Mouse (Mus musculus): Measurements from ENCODE around the gene Dcun1d2. TPM values are rescaled to one million over a fixed set of nuclear protein-coding genes. Genes with fewer than 3 reads are reported as not detected.

The Dcun1d2 gene
- polyA plus RNA-seq, 1 experiment from 2014 or later = 29.9 TPM

DNA sequence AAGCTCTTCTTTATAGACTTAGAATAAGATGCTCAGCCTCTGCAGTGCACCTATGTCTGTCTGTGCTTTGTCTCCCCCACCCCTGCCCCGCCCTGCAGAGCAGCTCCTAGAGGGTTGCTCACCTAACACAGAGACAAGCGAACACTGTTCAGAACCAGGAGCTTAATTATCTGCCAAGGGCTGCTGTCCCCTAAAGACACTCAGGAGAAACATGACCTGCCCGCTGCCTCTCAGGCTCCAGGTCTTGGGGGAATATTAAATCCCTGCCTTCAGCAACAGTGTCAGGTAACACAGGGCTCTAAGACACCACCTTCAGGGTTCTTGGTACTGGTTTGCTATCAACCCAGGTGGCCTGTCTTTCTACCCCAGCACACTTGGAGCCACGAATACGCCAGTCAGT lies 34.5 kb downstream of the Dcun1d2 start:
- no peak for ATAC-seq (ENCODE audit: insufficient number of reproducible peaks, insufficient read depth, low FRiP score, low TSS enrichment, low read depth)
- no peak overlapping the region for H3K4me2 ChIP-seq
- peaks cover 5% of the 10 kb centered on the region for H3K4me1 ChIP-seq (replicated peaks)
- 73% methylated on average over 5 of the region's 5 CpGs for WGBS
- H3K9me3 ChIP-seq = no peaks in the 10 kb centered on the region
- H3K4me3 ChIP-seq (replicated peaks) = no peak overlapping the region
- H3K27ac ChIP-seq = no peak overlapping the region
- peaks cover 9% of the 10 kb centered on the region; the same call in 1 of the 2 replicates for H3K27me3 ChIP-seq
- H3K9ac ChIP-seq (replicated peaks) = no peak overlapping the region
- peaks cover 24% of the 10 kb centered on the region for H3K36me3 ChIP-seq

- Histone ChIP-seq H3K9ac (replicated peaks) (no peak overlapping the region), H3K4me2 (no peak overlapping the region), H3K9me3 (no peaks in the 10 kb centered on the region), H3K4me3 (replicated peaks) (no peak overlapping the region), H3K27ac (no peak overlapping the region), H3K36me3 (peaks cover 18% of the 10 kb centered on the region), H3K27me3 (peaks cover 9% of the 10 kb centered on the region), H3K4me1 (replicated peaks) (peaks cover 5% of the 10 kb centered on the region)
- ATAC-seq (ENCODE audit: insufficient number of reproducible peaks, insufficient read depth, low FRiP score, low TSS enrichment, low read depth) = no peak
- WGBS = 90% methylated on average over 13 of the region's 13 CpGs
Observed at GRCm38 (mm10) chr8:13252837-13253236, 35.1 kb downstream of the Dcun1d2 start.

GRCm38 (mm10) chr8:13244343-13244880 lies 43.5 kb downstream of the Dcun1d2 start:
- H3K27me3 ChIP-seq = peaks cover 3% of the 10 kb centered on the region; the same call in 1 of the 2 replicates
- H3K9ac ChIP-seq (replicated peaks) = no peak overlapping the region
- ATAC-seq (ENCODE audit: insufficient number of reproducible peaks, insufficient read depth, low FRiP score, low TSS enrichment, low read depth) = no peak
- H3K9me3 ChIP-seq = no peaks in the 10 kb centered on the region
- 86% methylated on average over 11 of the region's 11 CpGs for WGBS
- no peak overlapping the region for H3K27ac ChIP-seq
- no peak overlapping the region for H3K4me3 ChIP-seq (replicated peaks)
- H3K36me3 ChIP-seq = no peaks in the 10 kb centered on the region
- no peaks in the 10 kb centered on the region for H3K4me1 ChIP-seq (replicated peaks)
- no peak overlapping the region for H3K4me2 ChIP-seq

DNA sequence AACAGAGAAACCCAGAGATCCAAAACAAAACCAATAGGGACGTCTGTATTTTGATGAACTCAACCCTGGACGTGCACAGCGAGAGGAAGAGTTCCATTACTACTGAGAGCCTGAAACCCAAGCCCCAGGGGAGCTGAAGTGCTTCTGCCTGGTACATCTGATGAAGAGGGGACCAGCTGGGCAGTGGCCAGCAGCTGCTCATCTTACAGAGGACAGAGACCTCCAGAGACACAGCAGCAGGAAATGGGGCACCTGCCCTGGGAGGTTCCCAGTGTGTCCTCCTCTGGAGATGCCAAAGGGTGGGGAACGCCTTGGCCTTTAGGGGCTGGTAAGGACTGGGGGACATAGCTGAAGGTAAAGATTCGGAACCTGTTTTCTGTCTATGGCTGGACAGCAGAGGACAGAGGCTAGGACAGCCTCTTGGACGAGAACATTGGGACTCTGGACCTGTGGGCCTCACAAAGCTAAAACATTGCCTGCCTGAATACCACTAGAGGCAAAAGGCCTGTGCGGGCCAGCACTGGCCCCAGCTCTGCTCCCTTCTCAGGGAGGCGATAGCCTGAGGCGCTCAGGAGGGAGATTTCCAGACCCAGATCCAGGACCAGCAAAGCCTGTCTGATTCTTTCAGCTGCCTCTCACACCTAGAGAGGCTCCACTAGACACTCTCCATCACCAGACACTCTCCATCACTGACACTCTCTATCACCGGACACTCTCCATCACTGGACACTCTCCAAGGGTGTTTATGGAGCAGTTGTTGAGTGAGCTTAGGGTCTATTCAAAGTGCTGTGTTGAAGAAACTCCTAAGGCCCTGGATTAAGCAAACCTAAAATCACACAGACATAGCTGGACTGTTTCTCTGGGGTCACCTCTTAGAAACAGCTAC lies 44.7 kb downstream of the Dcun1d2 start:
- H3K36me3 ChIP-seq = no peaks in the 10 kb centered on the region
- 79% methylated on average over 10 of the region's 10 CpGs for WGBS
- H3K27ac ChIP-seq = no peak overlapping the region
- H3K4me1 ChIP-seq (replicated peaks) = no peaks in the 10 kb centered on the region
- ATAC-seq (ENCODE audit: insufficient number of reproducible peaks, insufficient read depth, low FRiP score, low TSS enrichment, low read depth) = no peak
- no peaks in the 10 kb centered on the region; the same call in 1 of the 2 replicates for H3K27me3 ChIP-seq
- H3K4me3 ChIP-seq (replicated peaks) = no peak overlapping the region
- no peak overlapping the region for H3K9ac ChIP-seq (replicated peaks)
- H3K4me2 ChIP-seq = no peak overlapping the region
- no peaks in the 10 kb centered on the region for H3K9me3 ChIP-seq

GRCm38 (mm10) chr8:13240691-13241090 lies 47.2 kb downstream of the Dcun1d2 start:
- no peaks in the 10 kb centered on the region for H3K36me3 ChIP-seq
- H3K27ac ChIP-seq = no peak overlapping the region
- H3K9me3 ChIP-seq = no peaks in the 10 kb centered on the region
- no peak overlapping the region for H3K4me2 ChIP-seq
- H3K4me1 ChIP-seq (replicated peaks) = no peaks in the 10 kb centered on the region
- ATAC-seq (ENCODE audit: insufficient number of reproducible peaks, insufficient read depth, low FRiP score, low TSS enrichment, low read depth) = no peak
- no peak overlapping the region for H3K4me3 ChIP-seq (replicated peaks)
- no peaks in the 10 kb centered on the region for H3K27me3 ChIP-seq
- no peak overlapping the region for H3K9ac ChIP-seq (replicated peaks)
- 84% methylated on average over 7 of the region's 7 CpGs for WGBS

- H3K27ac ChIP-seq = no peak overlapping the region
- H3K9me3 ChIP-seq = no peaks in the 10 kb centered on the region
- H3K4me1 ChIP-seq (replicated peaks) = no peaks in the 10 kb centered on the region
- H3K9ac ChIP-seq (replicated peaks) = no peak overlapping the region
- H3K4me3 ChIP-seq (replicated peaks) = no peak overlapping the region
- no peaks in the 10 kb centered on the region for H3K27me3 ChIP-seq
- H3K4me2 ChIP-seq = no peak overlapping the region
- H3K36me3 ChIP-seq = no peaks in the 10 kb centered on the region
- 83% methylated on average over 9 of the region's 9 CpGs for WGBS
- ATAC-seq (ENCODE audit: insufficient number of reproducible peaks, insufficient read depth, low FRiP score, low TSS enrichment, low read depth) = no peak
Observed at GRCm38 (mm10) chr8:13240055-13240454, 47.9 kb downstream of the Dcun1d2 start.

GRCm38 (mm10) chr8:13234803-13235202 lies 53.1 kb downstream of the Dcun1d2 start:
- Histone ChIP-seq H3K4me3 (replicated peaks) (no peak overlapping the region), H3K4me1 (replicated peaks) (no peaks in the 10 kb centered on the region), H3K27ac (no peak overlapping the region), H3K4me2 (no peak overlapping the region), H3K36me3 (no peaks in the 10 kb centered on the region), H3K9me3 (no peaks in the 10 kb centered on the region), H3K9ac (replicated peaks) (no peak overlapping the region), H3K27me3 (peaks cover 15% of the 10 kb centered on the region)
- WGBS = 88% methylated on average over 13 of the region's 13 CpGs
- no peak for ATAC-seq (ENCODE audit: insufficient number of reproducible peaks, insufficient read depth, low FRiP score, low TSS enrichment, low read depth)

- no peak for ATAC-seq (ENCODE audit: insufficient number of reproducible peaks, insufficient read depth, low FRiP score, low TSS enrichment, low read depth)
- no peak overlapping the region for H3K4me2 ChIP-seq
- 90% methylated on average over 4 of the region's 4 CpGs for WGBS
Observed at GRCm38 (mm10) chr8:13230471-13230870, 57.5 kb downstream of the Dcun1d2 start.

GRCm38 (mm10) chr8:13229802-13230201 lies 58.1 kb downstream of the Dcun1d2 start:
- no peak overlapping the region for H3K4me3 ChIP-seq (replicated peaks)
- peaks cover 29% of the 10 kb centered on the region for H3K27me3 ChIP-seq
- WGBS = 64% methylated on average over 12 of the region's 12 CpGs
- H3K27ac ChIP-seq = 0 out of 2 replicates have a peak overlapping the region, but pooled peaks have one; percentile 29
- H3K36me3 ChIP-seq = no peaks in the 10 kb centered on the region
- no peak for ATAC-seq (ENCODE audit: insufficient number of reproducible peaks, insufficient read depth, low FRiP score, low TSS enrichment, low read depth)
- H3K4me1 ChIP-seq (replicated peaks) = peaks cover 17% of the 10 kb centered on the region
- H3K9me3 ChIP-seq = no peaks in the 10 kb centered on the region
- H3K9ac ChIP-seq (replicated peaks) = no peak overlapping the region
- 0 out of 2 replicates have a peak overlapping the region, but pooled peaks have one; percentile 13 for H3K4me2 ChIP-seq

More at GRCm38 (mm10) chr8:13230471-13230870, 57.5 kb downstream of the Dcun1d2 start:
- Histone ChIP-seq H3K27me3 (peaks cover 27% of the 10 kb centered on the region), H3K9ac (replicated peaks) (no peak overlapping the region), H3K9me3 (no peaks in the 10 kb centered on the region), H3K4me3 (replicated peaks) (no peak overlapping the region), H3K36me3 (no peaks in the 10 kb centered on the region), H3K4me1 (replicated peaks) (peaks cover 17% of the 10 kb centered on the region), H3K27ac (no peak overlapping the region)

DNA sequence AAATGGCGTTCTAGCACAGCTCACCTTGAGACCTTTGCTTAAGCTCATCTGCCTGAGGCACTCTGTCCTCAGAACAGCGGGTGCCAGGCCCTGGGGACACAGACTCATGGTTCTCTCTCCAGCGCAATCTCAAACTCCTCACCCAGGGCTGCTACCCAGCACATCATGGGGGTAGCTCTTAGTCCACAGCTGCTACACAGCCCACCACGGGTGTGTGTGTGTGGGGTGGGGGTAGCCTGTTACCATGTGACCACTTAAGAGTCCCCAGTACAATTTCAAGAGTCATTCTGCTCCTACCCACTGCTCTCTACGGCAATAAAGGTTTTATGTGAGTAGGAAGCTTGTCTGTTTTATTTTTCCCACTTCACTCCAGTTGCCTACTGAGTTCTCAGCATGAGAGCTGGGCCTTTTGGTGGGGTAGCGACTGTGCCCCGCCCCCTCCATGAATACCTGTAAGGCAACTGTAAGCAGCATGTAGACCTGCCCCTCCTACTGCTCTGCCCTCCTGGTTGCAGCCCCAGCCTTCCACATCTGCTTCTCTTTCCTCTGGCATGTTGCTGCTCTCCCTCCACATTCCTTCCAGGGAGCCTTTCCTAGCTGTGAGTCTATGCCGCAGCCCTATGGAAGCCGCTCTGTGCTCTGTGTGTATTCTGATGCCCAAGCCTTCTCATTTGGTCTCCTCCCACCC lies 58.9 kb downstream of the Dcun1d2 start:
- peaks cover 17% of the 10 kb centered on the region for H3K4me1 ChIP-seq (replicated peaks)
- H3K27ac ChIP-seq = 0 out of 2 replicates have a peak overlapping the region, but pooled peaks have one; percentile 29
- no peaks in the 10 kb centered on the region for H3K9me3 ChIP-seq
- peak overlapping the region; percentile 13; the same call in 1 of the 2 replicates for H3K4me2 ChIP-seq
- no peaks in the 10 kb centered on the region for H3K36me3 ChIP-seq
- 28% methylated on average over 9 of the region's 9 CpGs for WGBS
- ATAC-seq (ENCODE audit: insufficient number of reproducible peaks, insufficient read depth, low FRiP score, low TSS enrichment, low read depth) = peak; percentile 61
- H3K4me3 ChIP-seq (replicated peaks) = no peak overlapping the region
- H3K9ac ChIP-seq (replicated peaks) = no peak overlapping the region
- H3K27me3 ChIP-seq = peaks cover 29% of the 10 kb centered on the region

DNA sequence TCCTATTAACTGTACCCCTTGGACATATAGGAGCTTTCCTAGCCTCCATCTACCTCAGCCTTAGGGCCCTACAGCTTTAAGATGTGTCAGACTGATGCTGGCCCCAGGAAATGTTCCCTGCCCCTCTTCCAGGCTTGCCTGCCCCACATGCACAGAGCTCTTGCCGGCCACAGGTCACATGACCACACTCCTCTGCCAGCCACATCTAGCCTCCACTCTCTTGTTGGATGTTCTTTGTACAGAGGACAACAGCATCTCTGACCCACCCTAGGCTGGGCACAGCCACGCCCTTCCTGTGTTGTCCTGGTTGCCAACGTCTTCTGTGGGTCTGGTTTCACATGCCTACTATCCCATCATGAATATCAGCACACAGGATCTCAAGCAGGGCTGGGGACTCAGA lies 60.7 kb downstream of the Dcun1d2 start:
- no peak overlapping the region for H3K4me2 ChIP-seq
- peaks cover 26% of the 10 kb centered on the region; the same call in 1 of the 2 replicates for H3K27me3 ChIP-seq
- no peak overlapping the region for H3K27ac ChIP-seq
- no peak for ATAC-seq (ENCODE audit: insufficient number of reproducible peaks, insufficient read depth, low FRiP score, low TSS enrichment, low read depth)
- peaks cover 17% of the 10 kb centered on the region for H3K4me1 ChIP-seq (replicated peaks)
- no peak overlapping the region for H3K4me3 ChIP-seq (replicated peaks)
- H3K36me3 ChIP-seq = no peaks in the 10 kb centered on the region
- H3K9me3 ChIP-seq = no peaks in the 10 kb centered on the region
- 58% methylated on average over 3 of the region's 3 CpGs for WGBS
- no peak overlapping the region for H3K9ac ChIP-seq (replicated peaks)

Data from limb, embryonic 12.5 days (tissue).